Mouse (Mus musculus): ENCODE results near the gene Lpp.
A peak's percentile ranks its signal among the peaks of the same experiment; 100 is the strongest.

The Lpp gene

GRCm38 (mm10) chr16:24471029-24471428, 77.7 kb downstream of the Lpp start:
- no peak for DNase-seq (ENCODE audit: low spot score)

GRCm38 (mm10) chr16:24471801-24472200, 78.5 kb downstream of the Lpp start:
- DNase-seq (ENCODE audit: low spot score) = no peak

- no peak for DNase-seq (ENCODE audit: low spot score)
Measured at GRCm38 (mm10) chr16:24473966-24474365, 80.7 kb downstream of the Lpp start.

GRCm38 (mm10) chr16:24474781-24475180, 81.5 kb downstream of the Lpp start:
- no peak for DNase-seq (ENCODE audit: low spot score)

- no peak for DNase-seq (ENCODE audit: low spot score)
Measured at GRCm38 (mm10) chr16:24475305-24475947, 82.1 kb downstream of the Lpp start.

- DNase-seq (ENCODE audit: low spot score) = no peak
Measured at GRCm38 (mm10) chr16:24476911-24477401, 83.6 kb downstream of the Lpp start.

GRCm38 (mm10) chr16:24478006-24478405, 84.7 kb downstream of the Lpp start:
- DNase-seq (ENCODE audit: low spot score) = no peak

- DNase-seq (ENCODE audit: low spot score) = no peak
Measured at GRCm38 (mm10) chr16:24478851-24479250, 85.5 kb downstream of the Lpp start.

GRCm38 (mm10) chr16:24482648-24483047, 89.3 kb downstream of the Lpp start:
- no peak for DNase-seq (ENCODE audit: low spot score)

- DNase-seq (ENCODE audit: low spot score) = no peak
Measured at GRCm38 (mm10) chr16:24483527-24484101, 90.3 kb downstream of the Lpp start.

GRCm38 (mm10) chr16:24487782-24488241, 94.5 kb downstream of the Lpp start:
- DNase-seq (ENCODE audit: low spot score) = no peak

- no peak for DNase-seq (ENCODE audit: low spot score)
Measured at GRCm38 (mm10) chr16:24489516-24490285, 96.4 kb downstream of the Lpp start.

- DNase-seq (ENCODE audit: low spot score) = peak; percentile 59
Measured at GRCm38 (mm10) chr16:24490751-24491485, 97.6 kb downstream of the Lpp start.

- DNase-seq (ENCODE audit: low spot score) = no peak
Measured at GRCm38 (mm10) chr16:24491486-24491758, 98.1 kb downstream of the Lpp start.

GRCm38 (mm10) chr16:24492194-24492940, 99.1 kb downstream of the Lpp start:
- DNase-seq (ENCODE audit: low spot score) = no peak

- no peak for DNase-seq (ENCODE audit: low spot score)
Measured at GRCm38 (mm10) chr16:24494531-24494930, 101.2 kb downstream of the Lpp start.

- no peak for DNase-seq (ENCODE audit: low spot score)
Measured at GRCm38 (mm10) chr16:24495461-24495860, 102.2 kb downstream of the Lpp start.

GRCm38 (mm10) chr16:24496635-24497034, 103.3 kb downstream of the Lpp start:
- DNase-seq (ENCODE audit: low spot score) = no peak

GRCm38 (mm10) chr16:24497413-24497812, 104.1 kb downstream of the Lpp start:
- DNase-seq (ENCODE audit: low spot score) = no peak

GRCm38 (mm10) chr16:24498103-24498659, 104.9 kb downstream of the Lpp start:
- DNase-seq (ENCODE audit: low spot score) = no peak

- no peak for DNase-seq (ENCODE audit: low spot score)
Measured at GRCm38 (mm10) chr16:24501197-24501596, 107.9 kb downstream of the Lpp start.

All from retina, embryonic 14.5 days (tissue).